Mouse (Mus musculus) WW6 (cell line): Measurements from ENCODE around the gene Tap1.
A peak's percentile ranks its signal among the peaks of the same experiment; 100 is the strongest.
"Not testable (repeated sequence)": the region's sequence is repeated elsewhere in the genome, so short reads cannot be mapped to it uniquely, and the experiment has no call there.

Experiments used
- DNase-seq: peaks from one replicate; pipeline ENCODE4 v3.0.0-alpha.2; 2013; ENCODE audit warnings: low read depth, low spot score

Gene Tap1

GRCm38 (mm10) chr17:34187261-34187916 is at the start of gene Tap1, which contains the start of gene Psmb9:
TSS of gene Tap1 (plus strand) at chr17:34187553.
TSS of gene Psmb9 (minus strand) at chr17:34187764.
- peak; percentile 93 for DNase-seq

- no peak for DNase-seq
These were observed 49.8 kb upstream of the Tap1 start for GRCm38 (mm10) chr17:34137601-34138000.

GRCm38 (mm10) chr17:34138655-34139054 is 48.7 kb upstream of the Tap1 start:
- DNase-seq, result no peak

- no peak for DNase-seq
These were observed 47.9 kb upstream of the Tap1 start for GRCm38 (mm10) chr17:34139416-34139815.

GRCm38 (mm10) chr17:34140240-34140639 is 47.1 kb upstream of the Tap1 start:
- DNase-seq, result no peak

GRCm38 (mm10) chr17:34141448-34141847 is 45.9 kb upstream of the Tap1 start:
- no peak for DNase-seq

- no peak for DNase-seq
These were observed 44.8 kb upstream of the Tap1 start for GRCm38 (mm10) chr17:34142456-34143010.

- DNase-seq, result no peak
These were observed 44.3 kb upstream of the Tap1 start, which contains the start of gene H2-DMb2 for GRCm38 (mm10) chr17:34143033-34143432. TSS of gene H2-DMb2 (plus strand) at chr17:34143307.

GRCm38 (mm10) chr17:34143461-34143860 is 43.9 kb upstream of the Tap1 start:
- DNase-seq, result no peak

- DNase-seq, result not testable (repeated sequence)
These were observed 43.1 kb upstream of the Tap1 start for GRCm38 (mm10) chr17:34144221-34144620.

GRCm38 (mm10) chr17:34144960-34145371 is 42.4 kb upstream of the Tap1 start:
- DNase-seq, result no peak

- no peak for DNase-seq
These were observed 34.4 kb upstream of the Tap1 start, which contains the start of gene H2-DMb1 for GRCm38 (mm10) chr17:34152923-34153322. TSS of gene H2-DMb1 (plus strand) at chr17:34153072.

- DNase-seq, result no peak
These were observed 31.8 kb upstream of the Tap1 start for GRCm38 (mm10) chr17:34155534-34155933.

- no peak for DNase-seq
These were observed 23.0 kb upstream of the Tap1 start for GRCm38 (mm10) chr17:34164202-34164895.

GRCm38 (mm10) chr17:34165033-34165730 is 22.2 kb upstream of the Tap1 start:
- DNase-seq, result no peak

GRCm38 (mm10) chr17:34169279-34169678 is 18.1 kb upstream of the Tap1 start:
- DNase-seq, result no peak

GRCm38 (mm10) chr17:34170487-34170876 is 16.9 kb upstream of the Tap1 start:
- no peak for DNase-seq

- no peak for DNase-seq
These were observed 16.4 kb upstream of the Tap1 start for GRCm38 (mm10) chr17:34170877-34171498.

GRCm38 (mm10) chr17:34172528-34172927 is 14.8 kb upstream of the Tap1 start:
- no peak for DNase-seq

GRCm38 (mm10) chr17:34174075-34174474 is 13.3 kb upstream of the Tap1 start:
- no peak for DNase-seq

- DNase-seq, result no peak
These were observed 10.2 kb upstream of the Tap1 start for GRCm38 (mm10) chr17:34177179-34177578.

GRCm38 (mm10) chr17:34179019-34179418 is 8.3 kb upstream of the Tap1 start:
- no peak for DNase-seq
